Mouse (Mus musculus) layer of hippocampus, postnatal 36 days (tissue): ENCODE results near the gene Gstm2. TPM values are rescaled to one million over a fixed set of nuclear protein-coding genes. Genes with fewer than 3 reads are reported as not detected.
A peak's percentile ranks its signal among the peaks of the same experiment; 100 is the strongest.
"Not testable (repeated sequence)": the region's sequence is repeated elsewhere in the genome, so short reads cannot be mapped to it uniquely, and the experiment has no call there.

Source experiments
- DNase-seq, 2 experiments: peaks; one replicate each; pipeline ENCODE4 v3.0.0; 2022
- total RNA-seq, 2 experiments: library from RNA; stranded (reverse); gene quantifications; 2 replicates each; pipeline ENCODE4 v1.2.3; 2021

The Gstm2 gene
- total RNA-seq, 2 experiments from 2014 or later = 3.1 to 3.6 TPM

- DNase-seq = no peak
These were observed 10.3 kb upstream of the Gstm2 start for GRCm38 (mm10) chr3:107996576-107996975.

- not testable (repeated sequence) for DNase-seq
These were observed 9.7 kb upstream of the Gstm2 start for GRCm38 (mm10) chr3:107995974-107996373.

- DNase-seq = not testable (repeated sequence)
These were observed 1.1 kb downstream of the Gstm2 start for GRCm38 (mm10) chr3:107985141-107985540.

GRCm38 (mm10) chr3:107984471-107984870 is 1.8 kb downstream of the Gstm2 start:
- no peak for DNase-seq

GRCm38 (mm10) chr3:107983771-107984170 is 2.5 kb downstream of the Gstm2 start:
- DNase-seq = no peak

GRCm38 (mm10) chr3:107982726-107983125 is 3.5 kb downstream of the Gstm2 start:
- DNase-seq = no peak

GRCm38 (mm10) chr3:107981261-107981660 is 5.0 kb downstream of the Gstm2 start:
- DNase-seq = no peak

GRCm38 (mm10) chr3:107977691-107978090 is 8.6 kb downstream of the Gstm2 start:
- no peak for DNase-seq

- DNase-seq = no peak
These were observed 12.0 kb downstream of the Gstm2 start for GRCm38 (mm10) chr3:107974237-107974636.

GRCm38 (mm10) chr3:107972070-107972469 is 14.2 kb downstream of the Gstm2 start:
- no peak for DNase-seq

GRCm38 (mm10) chr3:107971101-107971500 is 15.2 kb downstream of the Gstm2 start:
- DNase-seq = not testable (repeated sequence)

- no peak for DNase-seq
These were observed 17.4 kb downstream of the Gstm2 start, which contains the start of gene Gstm3 for GRCm38 (mm10) chr3:107968724-107969395. Gstm3 (minus strand) TSS chr3:107969283.

- DNase-seq = no peak
These were observed 19.6 kb downstream of the Gstm2 start for GRCm38 (mm10) chr3:107966631-107967030.

- DNase-seq = no peak
These were observed 20.7 kb downstream of the Gstm2 start for GRCm38 (mm10) chr3:107965592-107965991.

- DNase-seq = no peak
These were observed 21.5 kb downstream of the Gstm2 start for GRCm38 (mm10) chr3:107964656-107965308.

- no peak for DNase-seq
These were observed 22.2 kb downstream of the Gstm2 start for GRCm38 (mm10) chr3:107964026-107964425.

GRCm38 (mm10) chr3:107955260-107955659 is 31.0 kb downstream of the Gstm2 start:
- DNase-seq = not testable (repeated sequence)

- no peak for DNase-seq
These were observed 32.3 kb downstream of the Gstm2 start for GRCm38 (mm10) chr3:107953906-107954305.

GRCm38 (mm10) chr3:107953328-107953755 is 32.9 kb downstream of the Gstm2 start:
- peak; percentile 49 to 68 for DNase-seq

GRCm38 (mm10) chr3:107950531-107950930 is 35.7 kb downstream of the Gstm2 start:
- no peak for DNase-seq

- DNase-seq = not testable (repeated sequence)
These were observed 36.8 kb downstream of the Gstm2 start for GRCm38 (mm10) chr3:107949461-107949860.

- DNase-seq = no peak
These were observed 40.5 kb downstream of the Gstm2 start for GRCm38 (mm10) chr3:107945729-107946128.

GRCm38 (mm10) chr3:107943239-107943990 is 42.8 kb downstream of the Gstm2 start, which contains the start of gene Gstm6:
Gstm6 (minus strand) TSS chr3:107943749.
- peak in 1 of 2 experiments; percentile 49 for DNase-seq
